Mouse (Mus musculus) kidney, adult 2 months (tissue): ENCODE measurements around the gene Gm49380.

Experiments used
- CTCF ChIP-seq: fragments of 200-500 bp; conservative IDR thresholded peaks from 2 replicates; pipeline ENCODE4 v1.5.1; 2011; ENCODE audit warnings: low read depth, mild to moderate bottlenecking, control low read depth, low read length, moderate library complexity, mixed read lengths; ENCODE audit not compliant: insufficient read depth, insufficient read length
- POLR2A ChIP-seq: fragments of 200-500 bp; IDR thresholded peaks from one replicate; pipeline ENCODE4 v1.6.1; 2011; ENCODE audit warnings: low read depth, low read length, control low read depth

- no peak for TF ChIP-seq POLR2A
- TF ChIP-seq CTCF: no peak
Measured at GRCm38 (mm10) chr9:44067241-44067959, 45.9 kb downstream of the Gm49380 start.
